Mouse (Mus musculus) myocyte (in vitro differentiated cells): ENCODE measurements around the gene Olfr535. TPM values are rescaled to one million over a fixed set of nuclear protein-coding genes. Genes with fewer than 3 reads are reported as not detected.
"Not testable (repeated sequence)": the region's sequence is repeated elsewhere in the genome, so short reads cannot be mapped to it uniquely, and the experiment has no call there.

ENCODE experiments used
- H3K27me3 ChIP-seq: one replicate; pipeline ENCODE4 v1.6.1; 2011; ENCODE audit not compliant: control insufficient read depth, insufficient read depth, insufficient read length
- H3K36me3 ChIP-seq: one replicate; pipeline ENCODE4 v1.6.1; 2011; ENCODE audit not compliant: control insufficient read depth, insufficient read depth
- H3K4me2 ChIP-seq: one replicate; pipeline ENCODE4 v1.6.1; 2011; ENCODE audit warnings: low read depth, control low read depth
- H3K4me3 ChIP-seq: one replicate; pipeline ENCODE4 v1.5.1; 2011; ENCODE audit warnings: mild to moderate bottlenecking, control low read depth, moderate library complexity
- H3K79me2 ChIP-seq: one replicate; pipeline ENCODE4 v1.6.1; 2011; ENCODE audit not compliant: control insufficient read depth, insufficient read depth
- H3ac ChIP-seq: one replicate; pipeline ENCODE4 v1.6.1; 2011; ENCODE audit not compliant: control insufficient read depth, insufficient read length
- CEBPB ChIP-seq: IDR thresholded peaks from 2 replicates; pipeline ENCODE4 v1.6.1; 2011; ENCODE audit warnings: mild to moderate bottlenecking, moderate library complexity; ENCODE audit not compliant: poor library complexity, insufficient read depth, severe bottlenecking
- E2F4 ChIP-seq: IDR thresholded peaks from one replicate; pipeline ENCODE4 v1.6.1; 2011; ENCODE audit warnings: mild to moderate bottlenecking, control low read depth, moderate library complexity; ENCODE audit not compliant: insufficient read depth
- MAX ChIP-seq: IDR thresholded peaks from one replicate; pipeline ENCODE4 v1.6.1; 2011; ENCODE audit warnings: low read depth, mild to moderate bottlenecking, control low read depth
- MYOD1 ChIP-seq, 3 experiments: IDR thresholded peaks; one replicate each; pipeline ENCODE4 v1.6.1; 2011; ENCODE audit warnings: control low read depth in 2 of 3, low read depth in 2 of 3, mild to moderate bottlenecking in 2 of 3, moderate library complexity in 1 of 3; ENCODE audit not compliant: insufficient read length in 2 of 3, control insufficient read depth in 1 of 3
- MYOG ChIP-seq, 3 experiments: IDR thresholded peaks; one replicate each; pipeline ENCODE4 v1.6.1; 2011; ENCODE audit warnings: control low read depth in 2 of 3, low read depth in 2 of 3, mild to moderate bottlenecking in 2 of 3; ENCODE audit not compliant: insufficient read length in 2 of 3, control insufficient read depth in 1 of 3, insufficient read depth in 1 of 3
- POLR2A ChIP-seq: IDR thresholded peaks from one replicate; pipeline ENCODE4 v1.6.1; 2011; ENCODE audit warnings: low read depth, mild to moderate bottlenecking, control low read depth, moderate library complexity; ENCODE audit not compliant: insufficient read length
- POLR2AphosphoS2 ChIP-seq: IDR thresholded peaks from one replicate; pipeline ENCODE4 v1.6.1; 2011; ENCODE audit warnings: low read depth, control low read depth; ENCODE audit not compliant: insufficient read length
- REST ChIP-seq: IDR thresholded peaks from one replicate; pipeline ENCODE4 v1.6.1; 2011; ENCODE audit warnings: mild to moderate bottlenecking, control low read depth, moderate library complexity; ENCODE audit not compliant: insufficient read depth, insufficient read length
- SRF ChIP-seq: IDR thresholded peaks from one replicate; pipeline ENCODE4 v1.6.1; 2011; ENCODE audit warnings: low read depth; ENCODE audit not compliant: control insufficient read depth, insufficient read length
- TCF12 ChIP-seq: IDR thresholded peaks from one replicate; pipeline ENCODE4 v1.6.1; 2011; ENCODE audit warnings: mild to moderate bottlenecking, control low read depth; ENCODE audit not compliant: poor library complexity, insufficient read depth, severe bottlenecking
- TCF3 ChIP-seq: IDR thresholded peaks from one replicate; pipeline ENCODE4 v1.6.1; 2011; ENCODE audit warnings: low read depth, control low read depth; ENCODE audit not compliant: insufficient read length
- USF1 ChIP-seq: IDR thresholded peaks from one replicate; pipeline ENCODE4 v1.6.1; 2011; ENCODE audit warnings: low read depth, mild to moderate bottlenecking, control low read depth, moderate library complexity
- polyA plus RNA-seq: library from polyadenylated mRNA; unstranded; fragments of >200 nt; fragmentation: generic; extraction: Trizol; gene quantifications from one replicate; pipeline ENCODE4 v1.2.1, GENCODE M21; 2012; ENCODE audit warnings: missing spikeins

Gene Olfr535
- polyA plus RNA-seq: not detected

DNA sequence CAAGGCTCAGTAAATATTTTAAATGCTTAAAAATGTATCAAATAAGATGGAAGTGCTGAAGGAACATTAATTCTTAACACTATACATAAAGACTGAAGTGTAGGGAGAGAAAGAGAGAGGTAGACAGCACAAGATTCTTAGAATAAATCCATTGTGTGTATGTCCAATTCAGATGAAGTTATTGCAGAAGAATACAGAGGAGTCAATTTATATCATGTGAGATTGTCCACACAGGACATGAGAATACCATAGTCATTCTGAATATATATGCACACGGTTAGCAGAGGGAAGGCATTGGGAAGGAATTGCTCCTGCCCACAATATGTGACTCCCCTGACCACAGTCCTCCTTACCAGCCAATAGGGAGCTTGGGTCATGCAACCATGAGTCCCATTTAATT, at the start of gene Olfr535:
TSS of gene Olfr535 (plus strand) at position 301 of the 400 bp plus-strand sequence.
- no peaks in the 10 kb centered on the region for H3K27me3 ChIP-seq
- H3K36me3 ChIP-seq: no peaks in the 10 kb centered on the region
- H3K4me2 ChIP-seq: no peak within 1 kb of the TSS
- TF ChIP-seq TCF12: no peak
- TF ChIP-seq MYOG (IDR thresholded peaks at IDR 0.05; ENCODE audit: control insufficient read depth in 1 of 3, insufficient read depth in 1 of 3, insufficient read length in 2 of 3, low read depth in 2 of 3): no peak
- H3K4me3 ChIP-seq: no peak within 1 kb of the TSS
- H3ac ChIP-seq: no peak within 1 kb of the TSS
- no peaks in the 10 kb centered on the region for H3K79me2 ChIP-seq

DNA sequence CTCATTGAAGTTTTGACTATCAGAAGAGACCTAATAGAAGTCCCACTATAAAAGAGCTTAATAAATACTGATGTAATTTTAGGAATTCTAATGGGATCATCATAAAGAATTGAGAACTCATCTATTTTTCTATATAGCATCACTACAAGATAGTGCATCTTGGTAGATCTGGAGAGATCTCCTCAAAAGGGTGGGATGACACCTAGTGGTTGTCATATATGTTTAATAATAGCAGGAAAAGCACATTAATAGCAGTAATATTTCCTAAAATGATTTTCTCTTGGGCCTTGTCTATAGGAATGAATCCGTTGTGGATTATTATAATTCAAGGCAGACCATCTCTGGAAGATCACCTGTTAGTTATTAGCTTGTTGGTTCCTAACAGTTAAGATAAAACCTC, 40.9 kb upstream of the Olfr535 start:
- no peak for TF ChIP-seq POLR2A
- no peak for TF ChIP-seq USF1
- no peak for TF ChIP-seq TCF12
- TF ChIP-seq TCF3: no peak
- TF ChIP-seq SRF: no peak
- no peak for TF ChIP-seq MAX
- no peak for TF ChIP-seq POLR2AphosphoS2
- no peak for TF ChIP-seq MYOG (IDR thresholded peaks at IDR 0.05; ENCODE audit: control insufficient read depth in 1 of 3, insufficient read depth in 1 of 3, insufficient read length in 2 of 3, low read depth in 2 of 3)
- no peak for TF ChIP-seq E2F4
- no peak for TF ChIP-seq CEBPB
- no peak for TF ChIP-seq MYOD1 (IDR thresholded peaks at IDR 0.05; ENCODE audit: control insufficient read depth in 1 of 3, insufficient read length in 2 of 3, low read depth in 2 of 3)
- TF ChIP-seq REST: no peak
- Histone ChIP-seq H3K4me3 (no peak overlapping the region), H3K27me3 (no peaks in the 10 kb centered on the region), H3K79me2 (no peaks in the 10 kb centered on the region), H3K36me3 (no peaks in the 10 kb centered on the region), H3K4me2 (no peak overlapping the region), H3ac (no peak overlapping the region)

- H3K36me3 ChIP-seq, H3ac ChIP-seq, H3K4me2 ChIP-seq, H3K27me3 ChIP-seq, H3K4me3 ChIP-seq, H3K79me2 ChIP-seq: not testable (repeated sequence)
Observed at GRCm38 (mm10) chr7:140463070-140463469, 20.9 kb upstream of the Olfr535 start, which contains the start of gene Olfr533. Gene Olfr533, plus strand, starts transcription at chr7:140463370.

- no peak for TF ChIP-seq POLR2AphosphoS2
- TF ChIP-seq CEBPB: no peak
- TF ChIP-seq E2F4: no peak
- no peak for TF ChIP-seq POLR2A
- TF ChIP-seq MAX: no peak
- TF ChIP-seq MYOD1 (IDR thresholded peaks at IDR 0.05; ENCODE audit: control insufficient read depth in 1 of 3, insufficient read length in 2 of 3, low read depth in 2 of 3): no peak
- no peak for TF ChIP-seq REST
- TF ChIP-seq TCF3: no peak
- no peak for TF ChIP-seq SRF
- TF ChIP-seq TCF12: no peak
- TF ChIP-seq MYOG (IDR thresholded peaks at IDR 0.05; ENCODE audit: control insufficient read depth in 1 of 3, insufficient read depth in 1 of 3, insufficient read length in 2 of 3, low read depth in 2 of 3): no peak
- no peak for TF ChIP-seq USF1
- no peaks in the 10 kb centered on the region for H3K27me3 ChIP-seq
Observed at GRCm38 (mm10) chr7:140477886-140478285, 6.1 kb upstream of the Olfr535 start.

GRCm38 (mm10) chr7:140478733-140479132, 5.3 kb upstream of the Olfr535 start:
- no peaks in the 10 kb centered on the region for H3K79me2 ChIP-seq
- H3ac ChIP-seq: no peak overlapping the region
- no peak overlapping the region for H3K4me2 ChIP-seq
- no peak overlapping the region for H3K4me3 ChIP-seq
- H3K36me3 ChIP-seq: no peaks in the 10 kb centered on the region
- TF ChIP-seq SRF (no peak), TCF12 (no peak), POLR2AphosphoS2 (no peak), POLR2A (no peak), USF1 (no peak), MYOD1 (IDR thresholded peaks at IDR 0.05; ENCODE audit: control insufficient read depth in 1 of 3, insufficient read length in 2 of 3, low read depth in 2 of 3) (no peak), CEBPB (no peak), MAX (no peak), TCF3 (no peak), MYOG (IDR thresholded peaks at IDR 0.05; ENCODE audit: control insufficient read depth in 1 of 3, insufficient read depth in 1 of 3, insufficient read length in 2 of 3, low read depth in 2 of 3) (no peak), E2F4 (no peak), REST (no peak)
- no peaks in the 10 kb centered on the region for H3K27me3 ChIP-seq

More at GRCm38 (mm10) chr7:140477886-140478285, 6.1 kb upstream of the Olfr535 start:
- Histone ChIP-seq H3K79me2 (no peaks in the 10 kb centered on the region), H3ac (no peak overlapping the region), H3K36me3 (no peaks in the 10 kb centered on the region), H3K4me3 (no peak overlapping the region), H3K4me2 (no peak overlapping the region)
